Mouse (Mus musculus) kidney, postnatal 0 days (tissue): ENCODE results near the gene Iffo2. TPM values are rescaled to one million over a fixed set of nuclear protein-coding genes. Genes with fewer than 3 reads are reported as not detected.

Experiments used
- ATAC-seq: fragments of 200-750 bp; cut with Nextera tagmentation; replicated peaks from 2 replicates; pipeline ENCODE4 v1.8.0; 2017; ENCODE audit warnings: low read depth, moderate number of reproducible peaks, moderate TSS enrichment, moderate library complexity; ENCODE audit not compliant: low FRiP score
- DNase-seq: peaks from one replicate; pipeline ENCODE4 v3.0.0-alpha.2; 2016; ENCODE audit warnings: low spot score
- H3K27ac ChIP-seq: fragments of 300-500 bp; sonication (generic); 2 replicates; pipeline ENCODE4 v1.5.1; 2014; ENCODE audit warnings: mild to moderate bottlenecking
- H3K27me3 ChIP-seq: fragments of 300-500 bp; sonication (generic); 2 replicates; pipeline ENCODE4 v1.6.1; 2014; ENCODE audit warnings: low read length, mixed read lengths; ENCODE audit not compliant: insufficient read depth
- H3K36me3 ChIP-seq: fragments of 300-500 bp; sonication (generic); 2 replicates; pipeline ENCODE4 v1.6.1; 2014; ENCODE audit warnings: low read length, mixed read lengths; ENCODE audit not compliant: insufficient read depth
- H3K4me1 ChIP-seq: fragments of 300-500 bp; sonication (generic); replicated peaks from 2 replicates; pipeline ENCODE4 v1.6.1; 2014; ENCODE audit warnings: antibody characterized with exemption, low read length, mixed read lengths; ENCODE audit not compliant: insufficient read depth
- H3K4me2 ChIP-seq: fragments of 300-500 bp; sonication (generic); 2 replicates; pipeline ENCODE4 v1.6.1; 2014; ENCODE audit warnings: mild to moderate bottlenecking, low read length, moderate library complexity, mixed read lengths
- H3K4me3 ChIP-seq: fragments of 300-500 bp; sonication (generic); replicated peaks from 2 replicates; pipeline ENCODE4 v1.5.1; 2014; ENCODE audit warnings: low read depth, low read length
- H3K9ac ChIP-seq: fragments of 300-500 bp; sonication (generic); 2 replicates; pipeline ENCODE4 v1.6.1; 2014; ENCODE audit warnings: low read depth, low read length
- H3K9me3 ChIP-seq: fragments of 300-500 bp; sonication (generic); replicated peaks from 2 replicates; pipeline ENCODE4 v1.6.1; 2016; ENCODE audit warnings: low read length, inconsistent platforms, mixed read lengths
- CTCF ChIP-seq: IDR thresholded peaks from 2 replicates; pipeline ENCODE4 v1.5.1; 2016; ENCODE audit warnings: antibody characterized with exemption, low read depth, mild to moderate bottlenecking, moderate library complexity
- WGBS: fragments of 180-500 bp; shearing (Covaris S2); extraction: QIAGEN DNeasy Blood & Tissue Kit; methylation state at CpG from one replicate; pipeline ENCODE4 v1.1.7; 2014; 5-methylcytosine and 5-hydroxymethylcytosine counted together
- polyA plus RNA-seq: library from polyadenylated mRNA; unstranded; fragments of >200 nt; fragmentation: Nextera tagmentation; extraction: Ambion mirVana; gene quantifications from 2 replicates; pipeline ENCODE4 v1.2.1, GENCODE M21; 2015

Iffo2 gene
- polyA plus RNA-seq, 1 experiment from 2014 or later: 4.8 TPM

GRCm38 (mm10) chr4:139646916-139647315 lies 116.6 kb downstream of the Iffo2 start:
- TF ChIP-seq CTCF: peak; percentile 54
- peak; percentile 13 for DNase-seq
- Histone ChIP-seq H3K9me3 (no peaks in the 10 kb centered on the region), H3K27ac (no peak overlapping the region), H3K4me1 (no peaks in the 10 kb centered on the region; the same call in 1 of the 2 replicates), H3K9ac (no peak overlapping the region), H3K4me3 (no peak overlapping the region), H3K27me3 (no peaks in the 10 kb centered on the region), H3K36me3 (peaks cover 27% of the 10 kb centered on the region), H3K4me2 (no peak overlapping the region)
- 90% methylated on average over 7 of the region's 7 CpGs for WGBS
- ATAC-seq: no peak

GRCm38 (mm10) chr4:139650086-139650743 lies 119.9 kb downstream of the Iffo2 start:
- no peak for ATAC-seq
- WGBS: 67% methylated on average over 15 of the region's 15 CpGs

GRCm38 (mm10) chr4:139650907-139651306 lies 120.6 kb downstream of the Iffo2 start:
- ATAC-seq (no peak), DNase-seq (peak; percentile 24)
- TF ChIP-seq CTCF: no peak
- no peaks in the 10 kb centered on the region; the same call in 1 of the 2 replicates for H3K4me1 ChIP-seq
- H3K27me3 ChIP-seq: no peaks in the 10 kb centered on the region
- H3K4me3 ChIP-seq: no peak overlapping the region
- no peak overlapping the region for H3K27ac ChIP-seq
- no peak overlapping the region for H3K4me2 ChIP-seq
- 29% methylated on average over 11 of the region's 11 CpGs for WGBS
- peaks cover 22% of the 10 kb centered on the region for H3K36me3 ChIP-seq
- no peak overlapping the region for H3K9ac ChIP-seq
- no peaks in the 10 kb centered on the region for H3K9me3 ChIP-seq

More at GRCm38 (mm10) chr4:139650086-139650743, 119.9 kb downstream of the Iffo2 start:
- no peak for TF ChIP-seq CTCF
- H3K4me3 ChIP-seq: no peak overlapping the region
- no peak overlapping the region for H3K27ac ChIP-seq
- no peak overlapping the region for H3K4me2 ChIP-seq
- H3K36me3 ChIP-seq: peaks cover 22% of the 10 kb centered on the region
- H3K4me1 ChIP-seq: no peaks in the 10 kb centered on the region; the same call in 1 of the 2 replicates
- H3K27me3 ChIP-seq: no peaks in the 10 kb centered on the region
- DNase-seq: no peak
- no peaks in the 10 kb centered on the region for H3K9me3 ChIP-seq
- H3K9ac ChIP-seq: no peak overlapping the region

- ATAC-seq (no peak), DNase-seq (no peak)
- no peaks in the 10 kb centered on the region for H3K9me3 ChIP-seq
- H3K9ac ChIP-seq: no peak within 1 kb of the TSS
- H3K27me3 ChIP-seq: no peaks in the 10 kb centered on the region
- no peak within 1 kb of the TSS for H3K4me2 ChIP-seq
- WGBS: 79% methylated on average over 8 of the region's 8 CpGs
- H3K4me1 ChIP-seq: no peaks in the 10 kb centered on the region; the same call in 1 of the 2 replicates
- H3K27ac ChIP-seq: no peak within 1 kb of the TSS
- no peak for TF ChIP-seq CTCF
- H3K4me3 ChIP-seq: no peak within 1 kb of the TSS
- peaks cover 11% of the 10 kb centered on the region for H3K36me3 ChIP-seq
Measured at GRCm38 (mm10) chr4:139653238-139653637, 122.9 kb downstream of the Iffo2 start, which contains the start of gene Tas1r2. Gene Tas1r2, plus strand, starts transcription at chr4:139653538.

GRCm38 (mm10) chr4:139661897-139662296 lies 131.5 kb downstream of the Iffo2 start:
- TF ChIP-seq CTCF: no peak
- H3K4me3 ChIP-seq: no peak overlapping the region
- no peaks in the 10 kb centered on the region for H3K36me3 ChIP-seq
- no peak for ATAC-seq
- H3K9ac ChIP-seq: no peak overlapping the region
- H3K4me1 ChIP-seq: no peaks in the 10 kb centered on the region
- no peak for DNase-seq
- no peak overlapping the region for H3K27ac ChIP-seq
- no peaks in the 10 kb centered on the region for H3K9me3 ChIP-seq
- 0 out of 2 replicates have a peak, but pooled peaks cover 3% of the 10 kb centered on the region for H3K27me3 ChIP-seq
- 84% methylated on average over 14 of the region's 14 CpGs for WGBS
- no peak overlapping the region for H3K4me2 ChIP-seq

- H3K9me3 ChIP-seq: no peaks in the 10 kb centered on the region
- DNase-seq (peak; percentile 7), ATAC-seq (0 out of 2 replicates have a peak, but pooled peaks have one; percentile 29)
- 0 out of 2 replicates have a peak, but pooled peaks cover 3% of the 10 kb centered on the region for H3K27me3 ChIP-seq
- H3K9ac ChIP-seq: no peak overlapping the region
- no peaks in the 10 kb centered on the region for H3K36me3 ChIP-seq
- 46% methylated on average over 6 of the region's 6 CpGs for WGBS
- no peak for TF ChIP-seq CTCF
- no peak overlapping the region for H3K4me2 ChIP-seq
- H3K4me1 ChIP-seq: no peaks in the 10 kb centered on the region
- H3K27ac ChIP-seq: no peak overlapping the region
- H3K4me3 ChIP-seq: no peak overlapping the region
Measured at GRCm38 (mm10) chr4:139667632-139668031, 137.3 kb downstream of the Iffo2 start.
